Mouse (Mus musculus) CD4-positive naive resting alpha-beta T cell, adult 57 days (primary cell): ENCODE data around the gene Rrbp1. TPM values are rescaled to one million over a fixed set of nuclear protein-coding genes. Genes with fewer than 3 reads are reported as not detected.

Source experiments
- total RNA-seq: library from RNA; stranded (reverse); gene quantifications from one replicate; pipeline ENCODE4 v1.2.4, GENCODE M21; 2023

The Rrbp1 gene
- total RNA-seq: 78.9 TPM

DNA sequence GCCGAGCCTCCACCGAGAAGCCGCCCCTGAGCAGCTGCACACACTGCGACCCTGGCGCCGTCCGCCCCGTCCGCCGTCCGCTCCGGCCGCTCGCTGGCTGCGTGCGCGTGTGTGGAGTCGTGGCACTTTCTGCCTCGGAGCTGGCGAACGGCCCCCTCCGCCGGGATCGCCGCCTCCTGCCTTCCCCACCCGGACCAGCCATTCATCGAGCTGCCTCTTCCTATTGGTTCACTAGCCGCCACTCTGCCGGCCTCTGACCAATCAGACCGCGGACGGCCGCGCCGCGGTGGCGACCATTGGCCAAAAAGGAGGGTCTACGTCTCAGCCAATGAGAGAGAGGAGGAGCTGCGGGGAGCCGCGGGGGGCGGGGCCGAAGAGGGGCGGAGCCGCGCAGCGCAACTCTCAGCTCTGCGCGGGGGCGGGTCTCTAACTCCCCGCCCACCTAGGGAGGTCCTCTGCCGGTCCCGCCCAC is at the start of gene Rrbp1:
Rrbp1 (minus strand) TSS at position 184 of the 472 bp plus-strand sequence.

DNA sequence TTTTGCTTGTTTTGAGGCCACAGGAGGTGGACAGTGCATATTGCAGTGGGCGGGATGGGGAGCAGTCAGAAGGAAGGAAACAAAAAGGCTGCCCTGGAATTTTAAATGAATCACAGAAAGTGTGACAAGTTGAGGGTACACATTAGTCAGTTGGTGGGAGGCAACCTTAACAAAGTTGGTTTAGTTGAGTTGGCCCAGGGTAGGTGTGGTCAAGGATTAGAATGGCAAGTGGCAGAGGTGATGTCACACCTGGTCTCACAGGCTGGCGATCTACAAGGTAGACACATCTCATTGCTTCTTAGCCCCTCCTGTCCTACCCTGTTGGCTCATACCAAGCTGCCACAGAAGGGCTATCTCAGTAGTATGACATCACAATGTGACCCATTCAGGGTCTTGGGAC is 21.6 kb upstream of the Rrbp1 start, which contains the start of gene Banf2:
Banf2 (plus strand) TSS at position 396 of the 400 bp plus-strand sequence.

DNA sequence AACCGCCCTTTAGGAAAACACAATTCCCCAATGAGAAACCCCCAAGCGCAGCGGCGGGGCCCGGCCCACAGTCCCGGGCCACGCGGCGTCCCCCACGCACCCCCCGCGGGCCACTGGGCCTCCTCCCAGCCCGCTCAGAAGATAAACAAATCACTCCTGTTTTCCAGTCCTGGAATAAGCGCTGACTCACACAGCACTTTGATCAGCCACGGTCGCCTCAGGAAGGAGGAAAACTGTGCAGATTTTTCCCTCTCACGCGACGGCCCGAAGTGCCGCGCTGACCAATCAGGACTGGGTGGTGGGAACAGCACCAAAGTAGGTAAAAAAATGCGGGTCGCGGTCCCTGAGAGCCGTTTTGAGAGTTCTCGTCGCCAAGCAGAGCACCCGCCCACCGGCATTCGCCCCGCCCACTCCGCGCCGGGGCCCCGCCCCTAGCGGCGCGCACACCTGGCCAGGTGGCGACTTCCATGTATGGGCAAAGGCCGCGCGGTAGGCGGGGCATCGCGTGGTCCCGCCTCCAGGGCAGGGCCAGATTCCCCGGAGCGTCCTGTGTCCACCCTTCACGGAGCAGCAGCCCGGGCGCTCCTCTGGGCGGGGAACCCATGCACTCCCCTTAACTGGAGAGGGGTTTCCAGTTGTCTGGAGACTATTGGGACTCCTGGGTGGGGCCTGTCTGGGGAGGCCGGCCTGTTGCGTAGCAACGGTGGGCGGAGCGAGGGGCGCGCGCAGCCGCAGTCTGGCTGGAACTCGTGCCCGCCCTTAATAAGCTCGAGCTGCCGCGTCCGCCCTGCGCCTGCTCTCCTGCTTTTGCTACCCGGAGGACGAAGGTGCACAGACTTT is 96.1 kb downstream of the Rrbp1 start, which contains the start of gene Dstn:
Dstn (plus strand) TSS at position 561 of the 840 bp plus-strand sequence.

Other genes starting within 250 kb of the Rrbp1 start
- not detected for gene Bfsp1, start 148.1 kb downstream of the Rrbp1 start, total RNA-seq
- 19.9 TPM for gene Dstn, start 95.9 kb downstream of the Rrbp1 start, total RNA-seq
- gene Banf2, start 21.8 kb upstream of the Rrbp1 start, total RNA-seq: not detected